Mouse (Mus musculus) embryonic facial prominence, embryonic 10.5 days (tissue): ENCODE results near the gene Lmcd1. TPM values are rescaled to one million over a fixed set of nuclear protein-coding genes. Genes with fewer than 3 reads are reported as not detected.
A peak's percentile ranks its signal among the peaks of the same experiment; 100 is the strongest.
"Not testable (repeated sequence)": the region's sequence is repeated elsewhere in the genome, so short reads cannot be mapped to it uniquely, and the experiment has no call there.

Experiments used
- DNase-seq: peaks from one replicate; pipeline ENCODE4 v3.0.0-alpha.2; 2017; ENCODE audit warnings: low spot score
- H3K27ac ChIP-seq: fragments of 300-500 bp; sonication (generic); replicated peaks from 2 replicates; pipeline ENCODE4 v1.5.1; 2016; ENCODE audit warnings: mild to moderate bottlenecking
- H3K27me3 ChIP-seq: fragments of 300-500 bp; sonication (generic); replicated peaks from 2 replicates; pipeline ENCODE4 v1.6.1; 2016; ENCODE audit warnings: low read depth, mild to moderate bottlenecking; ENCODE audit not compliant: poor library complexity, severe bottlenecking
- H3K36me3 ChIP-seq: fragments of 300-500 bp; sonication (generic); replicated peaks from 2 replicates; pipeline ENCODE4 v1.6.1; 2016; ENCODE audit warnings: mild to moderate bottlenecking, moderate library complexity
- H3K4me1 ChIP-seq: fragments of 300-500 bp; sonication (generic); 2 replicates; pipeline ENCODE4 v1.6.1; 2016
- H3K4me3 ChIP-seq: fragments of 300-500 bp; sonication (generic); 2 replicates; pipeline ENCODE4 v1.5.1; 2016; ENCODE audit warnings: mild to moderate bottlenecking, moderate library complexity
- H3K9me3 ChIP-seq: fragments of 300-500 bp; sonication (generic); 2 replicates; pipeline ENCODE4 v1.6.1; 2016; ENCODE audit warnings: mild to moderate bottlenecking
- WGBS: fragments of 180-500 bp; shearing (Covaris S2); methylation state at CpG from one replicate; pipeline ENCODE4 v1.1.7; 2016; 5-methylcytosine and 5-hydroxymethylcytosine counted together
- polyA plus RNA-seq: library from polyadenylated mRNA; unstranded; fragments of >200 nt; fragmentation: Nextera tagmentation; extraction: Ambion mirVana; gene quantifications from 2 replicates; pipeline ENCODE4 v1.2.1, GENCODE M21; 2016

Lmcd1 gene
- 0.89 and 2.2 TPM in 2 replicates for polyA plus RNA-seq

DNA sequence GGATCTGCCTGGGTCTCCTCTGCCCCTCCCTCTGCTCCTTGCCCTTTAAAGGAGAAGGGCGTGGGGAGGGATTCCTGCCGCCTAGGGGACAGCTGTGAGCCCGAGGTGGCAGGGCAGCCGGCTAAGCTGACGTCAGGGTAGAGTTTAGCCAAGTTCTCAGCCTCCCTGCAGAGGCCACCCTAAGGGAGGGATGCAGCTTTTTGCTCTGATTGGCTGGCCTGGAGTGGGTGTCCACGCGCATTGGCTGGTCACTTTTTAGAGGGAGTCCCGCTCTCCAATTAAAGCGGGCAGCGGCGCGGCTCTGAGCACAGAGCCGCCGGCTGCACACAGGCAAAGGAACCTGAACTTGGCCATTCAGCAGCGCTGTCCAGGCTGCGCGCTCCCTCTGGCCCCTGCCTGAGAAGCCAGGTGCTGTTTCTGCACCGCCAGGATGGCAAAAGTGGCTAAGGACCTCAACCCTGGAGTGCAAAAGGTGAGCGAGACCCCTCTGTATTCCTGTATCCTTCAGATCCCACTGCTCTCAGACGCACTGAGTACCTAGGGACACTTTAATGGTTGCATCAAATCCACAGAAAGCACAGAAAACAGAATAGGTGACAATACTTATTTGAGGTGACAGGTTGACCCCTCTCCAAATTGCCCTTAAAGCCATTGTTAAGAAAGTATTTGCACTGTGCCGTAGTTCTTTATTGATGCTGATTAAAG is at the start of gene Lmcd1:
TSS of gene Lmcd1 (plus strand) at position 258 of the 705 bp plus-strand sequence.
- WGBS, result 4% methylated on average over 21 of the region's 21 CpGs
- Histone ChIP-seq H3K4me1 (peaks cover 19% of the 10 kb centered on the region), H3K4me3 (peak within 1 kb of the TSS; percentile 48), H3K27ac (peak within 1 kb of the TSS; percentile 59; the same call in 1 of the 2 replicates), H3K9me3 (no peaks in the 10 kb centered on the region), H3K27me3 (peaks cover 8% of the 10 kb centered on the region), H3K36me3 (no peaks in the 10 kb centered on the region)
- peak; percentile 89 for DNase-seq

DNA sequence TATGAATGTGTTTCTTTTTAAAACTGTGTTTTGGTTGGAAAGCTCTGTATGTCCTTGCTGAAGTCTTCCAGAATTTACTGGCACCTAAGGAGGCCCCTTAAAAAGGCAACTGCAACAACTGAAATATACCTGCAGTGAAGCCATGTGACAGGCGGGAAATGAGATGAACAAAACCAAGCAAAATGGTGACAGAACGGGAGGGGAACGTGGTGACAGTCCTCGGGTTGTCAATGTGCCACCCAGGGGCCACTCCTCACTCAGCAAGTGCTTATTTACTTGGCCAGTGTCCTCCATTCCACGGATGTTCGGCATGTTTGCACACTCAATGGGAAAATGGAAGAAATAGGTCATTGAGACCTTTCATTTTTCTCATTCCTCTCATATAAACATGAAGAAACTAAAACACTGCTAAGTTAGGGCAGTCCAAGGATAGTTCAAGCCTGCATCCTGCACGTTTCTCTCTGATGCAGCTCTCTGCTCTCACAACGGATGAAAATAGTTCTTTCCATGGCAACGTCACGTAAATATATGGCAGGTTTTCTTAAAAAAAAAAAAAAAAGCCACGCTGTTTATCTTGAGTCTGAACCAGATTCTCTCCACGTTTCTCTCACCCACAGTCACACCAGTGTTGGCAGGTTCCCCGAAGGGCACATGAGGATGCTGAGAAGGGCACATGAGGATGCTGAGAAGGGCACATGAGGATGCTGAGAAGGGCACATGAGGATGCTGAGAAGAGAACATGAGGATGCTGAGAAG is 49.5 kb upstream of the Lmcd1 start:
- no peaks in the 10 kb centered on the region for H3K4me1 ChIP-seq
- no peak overlapping the region for H3K27ac ChIP-seq
- no peak overlapping the region for H3K4me3 ChIP-seq
- H3K27me3 ChIP-seq, result no peaks in the 10 kb centered on the region
- H3K36me3 ChIP-seq, result no peaks in the 10 kb centered on the region
- no peak for DNase-seq
- 83% methylated on average over 13 of the region's 13 CpGs for WGBS
- H3K9me3 ChIP-seq, result no peaks in the 10 kb centered on the region

DNA sequence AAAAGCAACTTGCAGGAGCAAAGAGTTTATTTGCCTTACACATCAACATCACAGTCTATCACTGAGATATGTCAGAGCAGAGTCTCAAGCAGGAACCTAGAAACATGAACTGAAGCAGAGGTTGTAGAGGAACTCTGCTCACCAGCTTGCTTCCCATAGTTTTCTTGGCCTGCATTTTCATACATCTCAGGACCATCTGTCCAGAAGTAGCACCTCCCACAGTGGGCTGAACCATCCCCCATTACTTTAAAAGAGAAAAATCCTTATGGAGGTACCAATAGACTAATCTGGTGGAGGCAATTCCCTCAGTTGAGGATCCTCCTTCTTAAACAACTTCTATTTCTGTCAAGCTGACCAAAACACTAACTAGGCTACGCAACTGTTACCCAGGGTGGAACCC is 36.8 kb upstream of the Lmcd1 start:
- DNase-seq, result no peak
- Histone ChIP-seq H3K4me3 (no peak overlapping the region), H3K9me3 (no peaks in the 10 kb centered on the region), H3K36me3 (no peaks in the 10 kb centered on the region), H3K27ac (no peak overlapping the region), H3K27me3 (no peaks in the 10 kb centered on the region), H3K4me1 (no peaks in the 10 kb centered on the region)
- 93% methylated on average over 1 of the region's 1 CpGs for WGBS

DNA sequence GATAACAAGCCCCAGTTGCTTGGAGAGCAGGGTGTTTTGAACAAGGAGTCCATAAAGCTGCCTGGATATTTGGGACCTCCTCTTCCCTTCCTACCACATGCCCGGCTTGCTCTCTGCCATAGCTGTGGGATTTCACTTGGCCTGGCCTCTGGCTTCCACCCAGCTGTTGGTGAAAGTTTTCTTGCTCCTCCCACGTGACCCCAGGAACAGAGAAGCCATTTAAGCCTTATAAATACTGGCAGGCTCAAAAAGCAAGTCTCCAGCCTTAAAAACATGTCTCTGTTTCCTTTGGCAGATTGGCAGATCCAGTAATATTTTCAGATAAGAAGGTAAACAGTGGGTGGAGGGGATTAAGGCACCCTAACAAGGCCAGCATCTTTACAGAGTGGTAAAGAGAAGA is 31.3 kb upstream of the Lmcd1 start:
- H3K4me1 ChIP-seq, result no peaks in the 10 kb centered on the region
- no peaks in the 10 kb centered on the region for H3K9me3 ChIP-seq
- H3K27me3 ChIP-seq, result no peaks in the 10 kb centered on the region
- no peak for DNase-seq
- WGBS, result 66% methylated on average over 2 of the region's 2 CpGs
- H3K27ac ChIP-seq, result no peak overlapping the region
- no peak overlapping the region for H3K4me3 ChIP-seq
- H3K36me3 ChIP-seq, result no peaks in the 10 kb centered on the region

DNA sequence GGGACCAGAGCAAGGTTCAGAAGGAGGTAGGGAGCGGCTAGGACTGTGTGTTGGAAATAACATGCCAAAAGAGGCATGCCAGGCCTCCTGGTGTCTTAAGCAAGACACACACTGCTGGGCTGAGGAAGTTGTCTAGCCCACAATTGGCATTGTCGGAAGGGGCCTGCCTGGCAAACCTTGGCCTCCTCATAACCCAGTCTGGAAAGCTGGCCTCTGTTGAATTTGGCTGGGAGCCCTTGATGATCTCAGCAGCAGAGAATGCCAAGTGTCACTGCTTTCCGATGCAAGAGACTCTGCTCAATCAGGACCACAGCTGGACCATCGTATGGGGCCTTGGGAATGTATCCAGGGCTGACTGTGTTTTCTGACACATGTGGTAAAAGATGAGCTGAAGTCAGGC is 27.9 kb upstream of the Lmcd1 start:
- no peak for DNase-seq
- Histone ChIP-seq H3K27me3 (no peaks in the 10 kb centered on the region), H3K4me3 (no peak overlapping the region), H3K9me3 (no peaks in the 10 kb centered on the region), H3K27ac (no peak overlapping the region), H3K4me1 (no peaks in the 10 kb centered on the region), H3K36me3 (no peaks in the 10 kb centered on the region)
- 81% methylated on average over 4 of the region's 4 CpGs for WGBS

DNA sequence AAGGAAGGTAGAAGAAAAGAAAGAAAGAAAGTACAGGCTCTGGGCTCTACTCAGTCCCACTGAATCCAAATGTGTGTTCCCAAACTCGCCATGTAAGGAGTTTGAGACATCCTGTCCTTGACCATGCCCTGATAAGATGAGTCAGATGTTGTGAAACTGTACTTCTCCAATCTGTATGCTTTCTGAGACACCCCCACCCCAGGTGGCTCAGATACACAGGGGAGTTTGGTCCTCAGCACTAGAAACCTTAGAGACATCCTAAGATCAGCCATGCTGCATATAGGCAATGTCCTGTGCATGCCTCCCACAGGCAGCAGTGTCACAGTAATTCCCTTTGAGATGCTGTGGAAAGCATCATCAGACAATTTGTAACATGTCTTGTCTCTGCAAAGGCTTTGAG is 26.9 kb upstream of the Lmcd1 start:
- Histone ChIP-seq H3K27me3 (no peaks in the 10 kb centered on the region), H3K27ac (no peak overlapping the region), H3K36me3 (no peaks in the 10 kb centered on the region), H3K4me1 (no peaks in the 10 kb centered on the region), H3K4me3 (no peak overlapping the region), H3K9me3 (no peaks in the 10 kb centered on the region)
- DNase-seq, result no peak
- WGBS, result 64% methylated on average over 1 of the region's 1 CpGs

DNA sequence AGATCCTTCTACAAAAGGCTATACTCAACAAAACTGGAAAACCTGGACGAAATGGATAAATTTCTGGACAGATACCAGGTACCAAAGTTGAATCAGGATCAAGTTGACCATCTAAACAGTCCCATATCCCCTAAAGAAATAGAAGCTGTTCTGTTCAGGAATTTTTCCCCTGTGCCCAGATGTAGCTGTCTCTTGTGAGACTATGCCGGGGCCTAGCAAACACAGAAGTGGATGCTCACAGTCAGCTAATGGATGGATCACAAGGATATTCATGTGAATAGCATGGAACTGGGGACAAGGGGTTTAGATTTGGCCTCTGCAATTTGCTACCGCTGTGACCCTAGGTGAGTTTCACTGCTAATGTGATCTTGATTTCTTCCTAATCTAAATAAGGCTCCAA is 19.6 kb upstream of the Lmcd1 start:
- H3K4me1 ChIP-seq, H3K9me3 ChIP-seq, DNase-seq, H3K36me3 ChIP-seq, H3K27ac ChIP-seq, H3K4me3 ChIP-seq, H3K27me3 ChIP-seq: not testable (repeated sequence)
- WGBS, result 85% methylated on average over 3 of the region's 3 CpGs

DNA sequence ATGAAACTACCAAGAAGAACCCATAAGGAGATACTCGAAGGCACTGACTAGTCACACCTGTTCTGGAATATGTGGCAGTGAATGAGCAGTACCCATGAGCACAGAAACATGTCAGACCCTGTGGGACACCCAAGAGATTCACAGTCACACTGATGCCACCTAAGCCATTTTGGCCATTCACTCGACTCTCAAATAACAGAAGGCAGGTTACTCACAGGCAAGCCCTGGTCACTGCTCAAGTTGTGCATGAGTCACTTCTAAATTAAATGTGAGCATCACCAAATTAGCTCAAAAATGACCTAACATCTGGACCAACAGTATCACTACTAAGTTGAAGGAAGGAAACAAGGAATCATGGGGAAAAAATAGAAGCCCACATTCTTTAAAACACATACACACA is 18.6 kb upstream of the Lmcd1 start:
- Histone ChIP-seq H3K9me3 (no peaks in the 10 kb centered on the region), H3K36me3 (no peaks in the 10 kb centered on the region), H3K27ac (no peak overlapping the region), H3K4me1 (no peaks in the 10 kb centered on the region), H3K27me3 (no peaks in the 10 kb centered on the region), H3K4me3 (no peak overlapping the region)
- WGBS, result 87% methylated on average over 2 of the region's 2 CpGs
- DNase-seq, result no peak

DNA sequence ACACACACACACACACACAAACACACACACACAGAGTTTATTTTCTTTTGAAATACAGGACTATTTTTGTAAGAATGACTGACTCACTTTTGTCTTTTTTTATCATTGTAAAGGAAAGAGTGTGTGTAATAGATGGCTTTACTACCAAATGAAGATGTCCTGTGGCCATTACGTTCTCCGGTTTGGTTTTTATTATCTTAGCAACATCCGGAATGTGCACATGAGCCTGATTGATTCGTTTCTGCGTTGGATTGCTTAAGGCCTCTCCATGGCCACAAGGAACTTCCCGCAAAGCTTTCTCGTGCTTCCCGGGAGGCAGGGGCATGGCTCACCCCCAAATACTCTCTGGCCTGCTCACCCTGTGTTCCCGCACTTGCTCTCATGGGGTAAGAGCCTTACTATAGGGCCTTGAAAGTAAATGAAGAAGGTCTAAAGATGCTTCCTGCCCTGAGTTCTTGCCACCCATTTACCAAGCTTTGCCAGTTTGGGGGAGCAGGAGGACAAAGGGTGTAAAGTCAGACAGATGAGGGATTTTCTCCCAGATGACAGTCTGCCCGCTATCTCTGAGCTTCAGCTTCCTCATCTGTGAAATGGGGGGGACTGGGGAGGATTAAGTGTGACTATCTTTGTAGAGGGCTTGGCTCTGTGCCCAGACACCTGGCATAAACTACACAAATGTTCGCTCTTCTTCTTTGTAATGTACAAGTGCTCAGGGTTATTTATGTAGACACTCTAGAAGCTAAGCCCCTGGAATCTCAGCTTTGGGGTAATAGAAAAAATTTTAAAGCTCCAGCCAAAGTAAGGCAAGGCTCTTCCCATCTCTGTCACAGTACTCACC is 18.0 kb upstream of the Lmcd1 start:
- no peaks in the 10 kb centered on the region for H3K36me3 ChIP-seq
- WGBS, result 89% methylated on average over 11 of the region's 11 CpGs
- H3K9me3 ChIP-seq, result no peaks in the 10 kb centered on the region
- DNase-seq, result no peak
- no peak overlapping the region for H3K4me3 ChIP-seq
- H3K27me3 ChIP-seq, result no peaks in the 10 kb centered on the region
- H3K4me1 ChIP-seq, result no peaks in the 10 kb centered on the region
- no peak overlapping the region for H3K27ac ChIP-seq

DNA sequence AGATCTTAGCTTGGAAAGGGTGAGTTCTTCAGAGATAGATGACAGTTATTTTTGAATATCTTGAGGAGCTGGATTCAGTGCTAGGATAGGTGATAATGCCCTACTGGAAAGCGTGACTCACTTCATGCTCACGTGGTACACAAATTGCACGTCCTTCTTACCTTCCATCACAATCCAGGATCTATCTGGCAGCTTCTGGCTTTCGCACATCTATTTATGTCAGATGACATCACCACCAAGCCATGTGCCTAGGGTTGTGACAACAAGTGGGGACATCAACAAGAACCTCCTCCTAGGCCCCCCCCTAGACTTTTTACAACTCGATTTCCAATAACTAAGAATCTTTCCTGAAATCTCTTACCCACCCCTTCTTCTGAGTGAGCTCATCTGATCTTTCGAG is 17.0 kb upstream of the Lmcd1 start:
- no peak overlapping the region for H3K4me3 ChIP-seq
- no peaks in the 10 kb centered on the region for H3K4me1 ChIP-seq
- 82% methylated on average over 6 of the region's 6 CpGs for WGBS
- DNase-seq, result no peak
- H3K27me3 ChIP-seq, result no peaks in the 10 kb centered on the region
- H3K9me3 ChIP-seq, result no peaks in the 10 kb centered on the region
- no peaks in the 10 kb centered on the region for H3K36me3 ChIP-seq
- no peak overlapping the region for H3K27ac ChIP-seq

DNA sequence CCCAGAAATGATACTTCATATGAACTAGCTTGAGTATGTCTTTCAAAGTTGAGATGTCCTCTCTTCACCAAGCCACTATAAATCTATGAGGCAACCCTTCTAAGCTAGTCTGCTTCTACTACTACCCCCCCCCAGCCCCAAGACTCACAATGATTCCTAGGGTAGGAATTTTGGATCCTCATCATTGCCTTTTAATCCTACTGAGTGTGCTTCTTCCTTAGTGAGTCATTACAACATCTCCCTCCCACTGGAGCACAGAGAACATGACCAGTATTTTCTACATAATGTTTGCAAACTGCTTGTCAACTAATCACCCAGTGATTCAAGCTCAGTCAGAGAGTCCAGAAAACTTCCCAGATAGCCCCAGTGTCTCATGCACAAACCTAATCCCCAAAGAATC is 12.5 kb upstream of the Lmcd1 start:
- Histone ChIP-seq H3K27me3 (no peaks in the 10 kb centered on the region), H3K4me3 (no peak overlapping the region), H3K9me3 (no peaks in the 10 kb centered on the region), H3K4me1 (no peaks in the 10 kb centered on the region), H3K27ac (no peak overlapping the region), H3K36me3 (no peaks in the 10 kb centered on the region)
- no peak for DNase-seq

DNA sequence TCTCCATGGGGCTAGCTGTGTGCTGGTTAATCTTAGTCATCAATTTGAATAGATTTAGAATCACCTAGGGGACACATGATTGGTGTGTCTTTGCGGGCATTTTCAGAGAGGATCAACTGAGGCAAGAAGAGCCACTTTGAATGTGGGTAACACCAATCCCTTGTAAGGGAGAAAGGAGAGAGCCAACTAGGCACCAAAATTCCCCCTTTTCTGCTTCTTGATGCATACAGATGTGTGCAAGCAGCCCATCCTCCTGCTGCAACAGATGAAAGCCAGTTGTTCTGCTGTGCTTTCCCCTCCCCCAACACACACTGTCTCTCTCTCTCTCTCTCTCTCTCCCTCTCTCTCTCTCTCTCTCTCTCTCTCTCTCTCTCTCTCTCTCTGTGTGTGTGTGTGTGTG is 9.2 kb upstream of the Lmcd1 start:
- 85% methylated on average over 1 of the region's 1 CpGs for WGBS

More for the DNA sequence above, 9.2 kb upstream of the Lmcd1 start:
- Histone ChIP-seq H3K9me3 (no peaks in the 10 kb centered on the region), H3K4me3 (no peak overlapping the region), H3K4me1 (no peaks in the 10 kb centered on the region), H3K27ac (no peak overlapping the region), H3K27me3 (no peaks in the 10 kb centered on the region), H3K36me3 (no peaks in the 10 kb centered on the region)
- no peak for DNase-seq
